Mouse (Mus musculus): ENCODE measurements around the gene Cpm.

GRCm38 (mm10) chr10:117645487-117645964 lies 16.2 kb downstream of the Cpm start:
- TF ChIP-seq POLR2A (IDR thresholded peaks at IDR 0.05; ENCODE audit: extremely low read depth, insufficient read depth, low read length) (no peak), CTCF (IDR thresholded peaks at IDR 0.05; ENCODE audit: low read depth, low read length) (no peak)

Data from liver, adult 2 months (tissue).